In the genomic region with DNA sequence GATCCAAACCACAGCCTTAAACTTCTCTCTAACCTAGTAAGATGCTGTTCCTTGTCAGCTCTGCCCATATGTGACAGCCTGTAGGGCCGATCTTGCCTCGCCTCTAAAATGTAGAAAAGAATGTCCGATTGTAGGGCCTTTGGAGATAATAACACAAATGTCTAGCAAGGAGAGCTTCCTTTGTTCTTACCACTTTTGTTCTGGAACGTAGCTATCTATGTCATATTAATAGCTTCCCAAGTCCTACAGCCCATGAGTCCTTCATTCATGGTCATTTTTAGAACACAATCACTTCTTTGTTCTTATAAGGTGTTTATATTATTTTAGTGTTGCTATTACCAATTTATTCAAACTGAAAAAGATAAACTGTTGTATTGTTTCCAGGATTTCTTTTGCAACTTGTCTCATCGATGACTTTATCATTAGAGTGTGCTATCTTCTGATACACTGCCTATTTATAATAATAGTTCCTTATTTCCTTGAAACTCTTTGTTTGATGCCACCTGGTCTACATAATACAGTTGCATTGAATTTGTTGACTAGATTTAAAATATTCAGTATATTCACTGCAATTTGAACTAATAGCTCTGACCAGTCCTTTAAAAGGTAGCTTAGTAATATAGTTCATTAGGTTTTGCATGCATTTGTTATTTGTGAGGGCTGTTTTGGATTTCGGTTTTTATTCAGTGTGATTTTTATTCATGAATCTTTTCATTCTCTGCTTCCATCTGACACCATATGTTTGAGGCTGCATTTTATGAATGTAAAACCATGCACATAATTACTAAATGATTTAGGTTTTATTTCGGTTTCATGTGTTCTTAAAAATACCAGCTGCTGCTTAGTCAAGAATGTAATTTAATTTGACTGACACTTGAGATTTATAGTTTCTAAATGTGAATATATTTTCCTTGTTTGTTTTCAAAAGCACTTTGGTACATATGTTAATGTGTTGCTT, we compare ENCODE assay signal across 25 mouse cellular contexts. TPM values are rescaled to one million over a fixed set of nuclear protein-coding genes. Genes with fewer than 3 reads are reported as not detected.
A peak's percentile ranks its signal among the peaks of the same experiment; 100 is the strongest.
DNase-seq lines count a peak whose midpoint lies in the region; ATAC-seq and TF ChIP-seq lines count a peak whose summit lies in the region.
"Had no signal": no experiment of that assay in that cellular context is flagged by ENCODE, and none has a peak within 500 bp of the region (broad histone marks: within the 10 kb centered on the region; RNA-seq: fewer than 3 reads in every experiment).

No protein-coding gene starts in this region.

- TF ChIP-seq CTCF in brain, embryonic 14.5 days (IDR thresholded peaks at IDR 0.05; ENCODE audit: borderline replicate concordance, extremely low read depth, insufficient read depth, insufficient read length) = no peak
- no peak for TF ChIP-seq CTCF in kidney, adult 2 months (conservative IDR thresholded peaks at IDR 0.05; ENCODE audit: insufficient read depth, insufficient read length, low read depth, low read length)

- no peak for DNase-seq in frontal cortex, postnatal 25 days (ENCODE audit: low spot score in 2 of 2)
- no peak for DNase-seq in heart, adult 8-10 months (ENCODE audit: low spot score)
- DNase-seq in brain, embryonic 14.5 days (ENCODE audit: low read depth) = peak; percentile 81
- no peak for DNase-seq in kidney, adult 2 months
- DNase-seq: adrenal gland, postnatal 36 days; cerebellum, adult 8-10 months; kidney, postnatal 14 days; layer of hippocampus, adult 9-11 months; liver, embryonic 13.5 days; lung, adult 18-20 months; right cerebral cortex, postnatal 14 days; thymus, postnatal 4 days had no signal

- H3K9me3 ChIP-seq in heart, embryonic 14.5 days (ENCODE audit: control insufficient read depth, low read length) = no peaks in the 10 kb centered on the region
- no peaks in the 10 kb centered on the region for H3K9me3 ChIP-seq in forebrain, embryonic 16.5 days (ENCODE audit: control insufficient read depth, low read length)
- H3K9me3 ChIP-seq: embryonic facial prominence, embryonic 15.5 days; limb, embryonic 10.5 days; limb, embryonic 15.5 days; liver, embryonic 13.5 days; midbrain, embryonic 13.5 days; neural tube, embryonic 13.5 days had no signal

- 46% methylated on average over 7 of the region's 7 CpGs for WGBS in heart, embryonic 14.5 days
- 50% methylated on average over 7 of the region's 7 CpGs for WGBS in forebrain, embryonic 16.5 days
- 89% methylated on average over 7 of the region's 7 CpGs for WGBS in kidney, adult 2 months

- ATAC-seq in frontal cortex, adult (ENCODE audit: low TSS enrichment) = 0 out of 2 replicates have a peak, but pooled peaks have one; percentile 38
- ATAC-seq in heart, embryonic 14.5 days (ENCODE audit: insufficient number of reproducible peaks, insufficient read depth, low FRiP score, low read depth) = no peak
- peak; percentile 83 for ATAC-seq in forebrain, embryonic 16.5 days
- ATAC-seq: intestine, postnatal 0 days; lung, postnatal 0 days; midbrain, embryonic 13.5 days had no signal

- peak overlapping the region; percentile 49 for H3K4me2 ChIP-seq in heart, embryonic 14.5 days (ENCODE audit: low read length)
- H3K4me2 ChIP-seq in forebrain, embryonic 16.5 days (ENCODE audit: low read length) = no peak overlapping the region
- H3K4me2 ChIP-seq: embryonic facial prominence, embryonic 15.5 days; hindbrain, embryonic 14.5 days; limb, embryonic 15.5 days; liver, embryonic 13.5 days; midbrain, embryonic 13.5 days; neural tube, embryonic 13.5 days had no signal

- no peaks in the 10 kb centered on the region for H3K27me3 ChIP-seq in heart, embryonic 14.5 days (ENCODE audit: control insufficient read depth, insufficient read depth, low read length)
- no peaks in the 10 kb centered on the region for H3K27me3 ChIP-seq in forebrain, embryonic 16.5 days (replicated peaks; ENCODE audit: control insufficient read depth, insufficient read depth, low read length)
- H3K27me3 ChIP-seq in kidney, adult 2 months (replicated peaks; ENCODE audit: control insufficient read depth, insufficient read depth, low read length) = no peaks in the 10 kb centered on the region
- H3K27me3 ChIP-seq: embryonic facial prominence, embryonic 15.5 days; limb, embryonic 15.5 days; liver, embryonic 13.5 days; midbrain, embryonic 13.5 days; neural tube, embryonic 13.5 days had no signal

- no peak for TF ChIP-seq POLR2A in brain, embryonic 14.5 days (IDR thresholded peaks at IDR 0.05; ENCODE audit: borderline replicate concordance, extremely low read depth, insufficient read depth, insufficient read length, poor library complexity, severe bottlenecking)
- TF ChIP-seq POLR2A in kidney, adult 2 months (IDR thresholded peaks at IDR 0.05; ENCODE audit: low read depth, low read length) = no peak

- 0 out of 2 replicates have a peak, but pooled peaks cover 1% of the 10 kb centered on the region for H3K36me3 ChIP-seq in heart, embryonic 14.5 days (ENCODE audit: control insufficient read depth, insufficient read depth, low read length)
- no peaks in the 10 kb centered on the region for H3K36me3 ChIP-seq in forebrain, embryonic 16.5 days (ENCODE audit: control insufficient read depth, insufficient read depth)
- no peaks in the 10 kb centered on the region for H3K36me3 ChIP-seq in kidney, adult 2 months (ENCODE audit: control insufficient read depth, insufficient read depth, low read length)
- H3K36me3 ChIP-seq: embryonic facial prominence, embryonic 10.5 days; embryonic facial prominence, embryonic 15.5 days; limb, embryonic 10.5 days; limb, embryonic 15.5 days; liver, embryonic 13.5 days; midbrain, embryonic 13.5 days; neural tube, embryonic 13.5 days had no signal

- no peak overlapping the region for H3K4me3 ChIP-seq in heart, embryonic 14.5 days (ENCODE audit: control insufficient read depth in 1 of 2, insufficient read depth in 1 of 2, low read depth in 1 of 2, low read length in 2 of 2)
- H3K4me3 ChIP-seq in forebrain, embryonic 16.5 days (replicated peaks; ENCODE audit: low read length) = no peak overlapping the region
- H3K4me3 ChIP-seq in kidney, adult 2 months (ENCODE audit: insufficient read depth, low read depth, low read length) = no peak overlapping the region
- H3K4me3 ChIP-seq: embryonic facial prominence, embryonic 10.5 days; embryonic facial prominence, embryonic 15.5 days; limb, embryonic 10.5 days; limb, embryonic 15.5 days; liver, embryonic 13.5 days; midbrain, embryonic 13.5 days; neural tube, embryonic 13.5 days had no signal

- H3K4me1 ChIP-seq in heart, embryonic 14.5 days (ENCODE audit: control insufficient read depth in 2 of 2, insufficient read depth in 2 of 2, low read length in 2 of 2) = peaks cover 4 to 7% of the 10 kb centered on the region in 2 experiments
- H3K4me1 ChIP-seq in forebrain, embryonic 16.5 days (replicated peaks; ENCODE audit: control insufficient read depth, insufficient read depth, low read length) = peaks cover 13% of the 10 kb centered on the region
- H3K4me1 ChIP-seq in kidney, adult 2 months (ENCODE audit: control insufficient read depth, insufficient read depth, low read length) = 0 out of 2 replicates have a peak, but pooled peaks cover 2% of the 10 kb centered on the region
- H3K4me1 ChIP-seq: embryonic facial prominence, embryonic 10.5 days; embryonic facial prominence, embryonic 15.5 days; limb, embryonic 10.5 days; limb, embryonic 15.5 days; liver, embryonic 13.5 days had no signal

- H3K9ac ChIP-seq in heart, embryonic 14.5 days (ENCODE audit: low read length) = no peak overlapping the region
- no peak overlapping the region for H3K9ac ChIP-seq in forebrain, embryonic 16.5 days (replicated peaks; ENCODE audit: low read depth, low read length)
- H3K9ac ChIP-seq: embryonic facial prominence, embryonic 15.5 days; hindbrain, embryonic 14.5 days; limb, embryonic 15.5 days; liver, embryonic 13.5 days; midbrain, embryonic 13.5 days; neural tube, embryonic 13.5 days had no signal

- peak overlapping the region; percentile 64 to 75 for H3K27ac ChIP-seq in heart, embryonic 14.5 days (replicated peaks in 1 of 2; ENCODE audit: control insufficient read depth in 1 of 2, insufficient read depth in 1 of 2, low read depth in 2 of 2, low read length in 2 of 2)
- peak overlapping the region; percentile 57 for H3K27ac ChIP-seq in forebrain, embryonic 16.5 days (ENCODE audit: low read length)
- no peak overlapping the region for H3K27ac ChIP-seq in kidney, adult 2 months (ENCODE audit: insufficient read depth, low read depth, low read length)
- H3K27ac ChIP-seq: embryonic facial prominence, embryonic 10.5 days; embryonic facial prominence, embryonic 15.5 days; hindbrain, embryonic 14.5 days; limb, embryonic 10.5 days; limb, embryonic 15.5 days; liver, embryonic 13.5 days; macrophage; midbrain, embryonic 13.5 days; neural tube, embryonic 13.5 days had no signal

RNA-seq across cellular contexts. Expression of a gene that starts 53.4 kb away (rescaled TPM):
- polyA plus RNA-seq in heart, embryonic 14.5 days (2014; fragmentation: Nextera tagmentation; extraction: Ambion mirVana) = 69.6 and 83.9 TPM in 2 replicates
- total RNA-seq in heart, adult 8-10 months (2022) = 100 to 1,000 TPM in 1 of 4 experiments, 10 to 100 TPM in 3; 81.9 to 101 (median 86.3) TPM
- 32.4 and 36.4 TPM in 2 replicates for polyA plus RNA-seq in brain, embryonic 14.5 days (2012; rRNA removed)
- polyA plus RNA-seq in forebrain, embryonic 16.5 days (2015; fragmentation: Nextera tagmentation; extraction: Ambion mirVana) = 90.1 and 94.1 TPM in 2 replicates
- polyA plus RNA-seq in kidney, adult 2 months (2012; rRNA removed) = 128 and 151 TPM in 2 replicates

RNA-seq across cellular contexts. Expression of a gene that starts 58.6 kb away (rescaled TPM):
- 49.0 and 56.5 TPM in 2 replicates for polyA plus RNA-seq in heart, embryonic 14.5 days (2014; fragmentation: Nextera tagmentation; extraction: Ambion mirVana)
- total RNA-seq in heart, adult 8-10 months (2022) = 10 to 100 TPM; 41.5 to 46.3 (median 43.4) TPM
- 504 and 520 TPM in 2 replicates for polyA plus RNA-seq in brain, embryonic 14.5 days (2012; rRNA removed)
- polyA plus RNA-seq in forebrain, embryonic 16.5 days (2015; fragmentation: Nextera tagmentation; extraction: Ambion mirVana) = 591 and 609 TPM in 2 replicates
- polyA plus RNA-seq in kidney, adult 2 months (2012; rRNA removed) = 29.4 and 37.4 TPM in 2 replicates
